Mouse (Mus musculus): ENCODE measurements around the gene Lin28a. TPM values are rescaled to one million over a fixed set of nuclear protein-coding genes. Genes with fewer than 3 reads are reported as not detected.

The Lin28a gene
- not detected for total RNA-seq (2021)
- long read RNA-seq, experiment 1 = 0 reads
- long read RNA-seq, experiment 2 = 0 reads

DNA sequence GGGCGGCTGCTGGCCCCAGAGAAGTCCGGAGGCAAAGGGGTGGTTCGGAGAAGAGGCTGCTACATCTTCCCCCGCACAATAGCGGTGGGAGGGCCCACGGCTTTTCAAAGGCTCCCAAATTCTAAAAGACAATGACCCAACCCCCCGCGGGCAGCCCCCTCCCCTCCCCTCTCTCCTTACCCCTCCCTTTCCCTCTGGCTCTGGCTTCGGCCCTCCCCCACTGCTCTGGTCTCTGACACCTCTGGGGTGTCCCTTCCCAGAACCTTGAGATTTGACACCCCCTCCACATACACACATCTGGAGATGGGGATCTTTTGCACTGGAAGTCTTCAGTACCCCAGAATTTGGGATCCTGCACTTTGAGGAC, at the start of gene Lin28a:
Gene Lin28a, minus strand, starts transcription at position 63 of the 367 bp plus-strand sequence.
- Histone ChIP-seq H3K27ac (no peak within 1 kb of the TSS), H3K4me3 (no peak within 1 kb of the TSS)
- DNase-seq (ENCODE audit: extremely low spot score in 1 of 2, low spot score in 2 of 2) = no peak
- TF ChIP-seq CTCF (IDR thresholded peaks at IDR 0.05) = no peak
- intact Hi-C loops (cut with DNase I) = no loop called here

DNA sequence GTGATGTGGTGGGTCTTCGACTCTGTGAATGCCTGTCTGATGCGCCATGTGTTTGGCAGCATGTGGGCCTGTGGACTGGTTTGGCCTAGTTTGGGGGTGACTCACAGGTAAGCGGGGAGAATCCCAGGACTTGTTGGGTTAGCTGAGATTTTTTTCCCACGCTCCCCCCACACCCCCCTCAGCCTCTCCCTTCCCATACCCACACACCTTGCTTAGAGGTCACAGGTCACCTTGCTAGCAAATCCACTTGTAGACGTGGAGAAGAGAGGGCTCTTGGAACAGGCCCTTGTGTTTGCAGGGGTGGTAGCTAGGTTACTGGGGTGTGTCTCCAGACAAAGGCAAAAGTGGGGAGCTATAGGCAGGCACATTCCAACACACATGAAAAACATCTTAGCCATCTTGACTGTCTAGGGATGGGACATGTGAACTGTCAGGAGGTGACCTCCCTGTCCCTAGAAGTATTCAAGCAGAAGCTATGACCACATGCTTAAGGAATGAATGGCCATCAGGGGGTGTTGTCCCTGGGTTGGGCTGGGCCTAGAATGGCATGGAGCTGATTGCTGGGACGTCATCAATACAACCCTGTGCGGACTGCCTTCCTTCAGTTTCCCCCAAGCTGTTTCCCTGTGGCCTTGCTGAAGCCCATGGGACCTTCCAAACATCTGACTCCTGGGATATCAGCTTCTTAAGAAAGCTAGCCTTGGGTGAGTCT, 49.3 kb upstream of the Lin28a start:
- H3K4me3 ChIP-seq = no peak overlapping the region
- no peak overlapping the region for H3K27ac ChIP-seq
- DNase-seq (ENCODE audit: extremely low spot score in 1 of 2, low spot score in 2 of 2) = no peak
- no peak for TF ChIP-seq CTCF (IDR thresholded peaks at IDR 0.05)
- intact Hi-C loops (cut with DNase I) = no loop called here

DNA sequence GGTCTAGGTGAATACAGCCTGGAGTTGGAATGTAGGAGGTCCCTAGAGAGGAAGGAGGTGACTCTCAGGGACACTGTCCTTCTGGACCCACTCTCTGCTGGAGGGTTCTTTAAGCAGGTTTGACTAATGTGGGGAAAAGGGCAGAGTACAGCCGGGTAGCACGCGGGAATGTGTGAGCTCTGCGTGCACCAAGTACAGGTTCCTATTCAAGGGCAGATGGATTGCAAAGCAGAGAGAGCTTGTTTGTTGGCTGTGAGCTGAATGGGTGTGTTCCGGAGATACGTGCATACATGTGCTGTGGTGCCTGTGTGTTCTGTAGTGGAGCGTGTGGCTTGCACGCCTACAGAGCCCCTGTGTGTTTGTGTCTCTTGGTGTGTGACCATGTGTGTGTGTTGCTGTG, 48.7 kb upstream of the Lin28a start:
- Histone ChIP-seq H3K4me3 (no peak overlapping the region), H3K27ac (no peak overlapping the region)
- intact Hi-C loops (cut with DNase I) = no loop called here
- no peak for DNase-seq (ENCODE audit: extremely low spot score in 1 of 2, low spot score in 2 of 2)
- TF ChIP-seq CTCF (IDR thresholded peaks at IDR 0.05) = no peak

DNA sequence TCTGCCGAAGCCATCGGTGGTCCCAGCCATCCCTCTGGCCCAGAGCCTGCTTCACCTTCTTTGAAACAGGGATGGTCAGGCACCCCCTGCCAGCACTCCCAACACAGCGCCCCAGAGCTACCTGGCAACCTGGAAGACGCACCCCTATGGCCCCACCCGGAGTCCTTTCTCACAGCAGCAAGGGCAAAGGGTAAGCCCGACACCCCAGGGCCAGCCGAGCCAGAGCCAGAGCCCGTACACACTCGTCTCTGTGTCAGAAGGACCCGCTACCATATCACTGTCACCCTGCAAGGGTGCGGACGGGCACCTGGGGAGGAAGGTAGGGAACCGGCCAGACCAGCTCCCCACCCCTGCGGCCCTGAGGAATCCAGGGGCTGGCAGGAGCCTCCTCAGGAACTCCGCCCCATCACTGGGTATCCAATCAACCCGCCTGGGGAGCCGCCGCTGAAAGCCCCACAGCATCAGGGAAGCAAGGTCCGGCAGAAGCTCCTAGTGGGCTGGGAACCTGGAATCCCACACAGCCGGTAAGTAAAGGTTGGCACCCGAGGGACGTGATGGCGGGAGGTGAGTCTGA, 46.9 kb upstream of the Lin28a start:
- no peak overlapping the region for H3K4me3 ChIP-seq
- intact Hi-C loops (cut with DNase I) = no loop called here

DNA sequence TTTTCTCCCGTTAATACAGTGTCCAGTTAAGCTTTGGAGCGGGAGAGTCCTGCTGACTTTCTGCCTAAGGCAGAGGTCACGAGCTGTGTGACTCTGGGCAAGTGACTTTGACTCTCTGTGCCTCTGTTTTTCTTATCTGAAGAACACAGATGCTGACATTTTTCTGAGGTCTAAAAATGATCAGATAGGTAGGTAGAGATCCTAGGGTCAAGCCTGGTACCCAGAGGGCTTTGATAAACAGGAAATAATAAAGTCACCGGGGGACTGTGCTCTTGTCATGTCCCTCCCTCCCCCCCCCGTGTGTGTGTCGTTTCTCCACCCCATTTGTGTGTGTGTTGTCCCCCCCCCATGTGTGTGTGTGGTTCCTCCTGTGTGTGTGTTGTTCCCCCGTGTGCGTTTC, 43.9 kb upstream of the Lin28a start:
- intact Hi-C loops (cut with DNase I) = no loop called here
- Histone ChIP-seq H3K4me3 (no peak overlapping the region), H3K27ac (no peak overlapping the region)
- no peak for DNase-seq (ENCODE audit: extremely low spot score in 1 of 2, low spot score in 2 of 2)
- no peak for TF ChIP-seq CTCF (IDR thresholded peaks at IDR 0.05)

More for the DNA sequence above, 46.9 kb upstream of the Lin28a start:
- no peak for DNase-seq (ENCODE audit: extremely low spot score in 1 of 2, low spot score in 2 of 2)
- TF ChIP-seq CTCF (IDR thresholded peaks at IDR 0.05) = no peak
- no peak overlapping the region for H3K27ac ChIP-seq

DNA sequence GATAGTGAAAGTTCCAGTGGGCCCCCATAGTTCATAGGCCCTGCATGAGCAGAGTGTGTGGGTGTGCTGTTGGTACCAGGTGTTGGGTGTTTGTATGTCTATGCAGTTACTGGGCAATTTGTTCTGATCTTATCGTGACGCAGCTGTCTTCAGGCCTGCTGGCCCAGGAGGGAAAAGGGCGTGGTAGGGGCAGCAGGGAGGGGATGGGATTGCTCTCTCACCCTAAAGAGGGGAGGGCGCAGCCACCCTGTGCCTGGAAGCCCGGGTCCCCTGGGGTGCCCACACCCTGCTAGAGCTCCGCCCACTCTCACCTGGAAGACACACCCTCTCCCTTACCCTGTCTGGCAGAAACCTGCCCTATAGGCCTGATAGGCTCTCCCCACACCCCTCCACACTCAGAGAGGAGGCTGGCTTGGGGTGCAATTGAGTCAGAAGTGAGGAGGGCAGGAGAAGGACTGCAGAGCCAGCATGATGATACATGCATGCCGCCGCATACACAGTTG, 43.4 kb upstream of the Lin28a start:
- intact Hi-C loops (cut with DNase I) = no loop called here
- no peak overlapping the region for H3K27ac ChIP-seq
- no peak overlapping the region for H3K4me3 ChIP-seq
- TF ChIP-seq CTCF (IDR thresholded peaks at IDR 0.05) = no peak
- DNase-seq (ENCODE audit: extremely low spot score in 1 of 2, low spot score in 2 of 2) = no peak

DNA sequence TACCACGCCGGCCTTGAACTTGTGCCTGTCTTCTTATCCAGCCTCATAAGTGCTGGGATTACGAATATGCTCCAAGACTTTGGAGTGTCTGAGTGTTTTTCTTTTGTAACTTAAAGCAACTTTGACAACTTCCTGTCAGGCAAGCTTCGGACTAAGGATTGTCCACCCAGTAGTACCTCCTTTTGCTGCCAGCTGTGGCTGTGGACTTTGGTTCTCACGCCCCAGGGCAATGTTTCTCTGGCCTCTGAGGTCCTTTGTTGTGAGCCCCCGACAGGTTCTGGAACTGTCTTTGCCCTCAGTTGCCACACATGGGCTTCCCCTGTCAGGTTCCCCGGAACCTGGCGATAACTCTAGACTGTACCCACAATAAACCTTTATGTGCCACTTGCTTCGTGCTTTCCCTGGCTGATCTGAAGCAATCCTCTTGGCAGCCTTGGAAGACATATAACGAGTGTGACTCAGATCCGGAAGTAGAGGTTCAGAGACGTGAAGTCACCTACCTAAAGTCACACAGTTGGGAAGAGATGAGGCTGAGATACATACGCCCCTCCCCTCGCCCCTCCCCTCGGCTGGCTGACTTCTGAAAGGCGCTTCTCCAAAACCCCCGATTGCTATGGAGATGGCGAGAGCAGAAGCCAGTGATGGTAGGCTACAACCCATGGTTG, 42.7 kb upstream of the Lin28a start:
- Histone ChIP-seq H3K4me3 (no peak overlapping the region), H3K27ac (no peak overlapping the region)
- intact Hi-C loops (cut with DNase I) = no loop called here
- no peak for TF ChIP-seq CTCF (IDR thresholded peaks at IDR 0.05)
- DNase-seq (ENCODE audit: extremely low spot score in 1 of 2, low spot score in 2 of 2) = no peak

DNA sequence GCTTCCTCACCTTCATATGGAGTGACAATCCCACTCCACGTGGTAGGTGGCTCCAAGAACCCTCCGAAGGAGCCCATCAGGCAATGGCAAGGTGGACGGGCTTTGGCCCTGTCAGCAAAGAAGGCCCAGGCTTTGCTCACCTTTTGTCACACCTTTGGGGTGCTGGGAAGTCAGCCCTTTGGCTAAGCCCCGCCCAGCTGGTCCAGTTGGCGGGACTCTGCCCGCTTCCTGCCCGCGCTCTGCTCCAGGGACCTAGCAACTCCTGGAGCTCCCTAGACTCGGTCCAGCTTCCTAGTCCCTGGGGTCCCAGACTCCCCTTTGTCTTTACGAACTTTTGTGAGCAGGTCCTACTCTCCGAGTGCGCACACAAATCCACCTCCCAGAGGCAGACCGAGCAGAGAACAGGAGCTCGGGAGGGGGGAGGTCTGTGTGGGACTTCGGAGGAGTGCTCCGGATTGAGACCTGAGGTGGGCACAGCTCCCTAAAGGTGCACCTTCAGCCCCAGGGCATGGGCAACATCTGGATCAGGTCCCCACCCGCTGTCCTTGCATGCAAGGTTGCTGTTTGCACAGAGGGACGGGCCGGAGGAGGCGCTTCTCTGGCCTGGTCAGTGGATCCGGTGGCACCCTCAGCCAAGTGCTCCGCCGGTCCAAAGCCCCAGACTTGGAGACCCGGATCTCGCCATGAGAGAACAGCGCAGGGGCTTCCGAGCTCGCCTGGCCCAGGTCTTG, 41.7 kb upstream of the Lin28a start, which contains the start of gene Crybg2:
Gene Crybg2, plus strand, starts transcription at position 681 of the 731 bp plus-strand sequence.
- DNase-seq (ENCODE audit: extremely low spot score in 1 of 2, low spot score in 2 of 2) = no peak
- no peak within 1 kb of the TSS for H3K27ac ChIP-seq
- no peak for TF ChIP-seq CTCF (IDR thresholded peaks at IDR 0.05)
- no peak within 1 kb of the TSS for H3K4me3 ChIP-seq
- intact Hi-C loops (cut with DNase I) = no loop called here

DNA sequence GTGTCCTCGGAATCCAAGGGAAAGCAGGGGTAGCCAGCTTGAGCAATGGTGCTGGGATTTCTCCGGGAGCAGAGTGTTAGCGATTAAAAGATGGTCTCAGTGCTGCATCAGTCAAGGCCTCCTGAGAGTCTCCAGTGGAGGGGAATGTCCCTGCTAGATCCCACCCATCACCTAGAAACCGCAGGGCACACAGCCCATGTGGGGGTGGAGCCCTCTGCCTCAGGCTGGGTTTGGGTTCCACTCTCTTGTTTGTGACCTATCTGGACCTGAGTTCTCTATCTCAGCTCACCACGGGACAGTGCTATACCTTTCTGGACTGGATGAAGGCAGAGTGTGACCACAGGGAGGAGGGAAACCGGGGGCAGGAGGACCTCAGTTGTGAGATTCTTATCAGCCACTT, 40.3 kb upstream of the Lin28a start:
- TF ChIP-seq CTCF (IDR thresholded peaks at IDR 0.05) = no peak
- DNase-seq (ENCODE audit: extremely low spot score in 1 of 2, low spot score in 2 of 2) = no peak
- Histone ChIP-seq H3K4me3 (no peak overlapping the region), H3K27ac (no peak overlapping the region)
- intact Hi-C loops (cut with DNase I) = no loop called here

DNA sequence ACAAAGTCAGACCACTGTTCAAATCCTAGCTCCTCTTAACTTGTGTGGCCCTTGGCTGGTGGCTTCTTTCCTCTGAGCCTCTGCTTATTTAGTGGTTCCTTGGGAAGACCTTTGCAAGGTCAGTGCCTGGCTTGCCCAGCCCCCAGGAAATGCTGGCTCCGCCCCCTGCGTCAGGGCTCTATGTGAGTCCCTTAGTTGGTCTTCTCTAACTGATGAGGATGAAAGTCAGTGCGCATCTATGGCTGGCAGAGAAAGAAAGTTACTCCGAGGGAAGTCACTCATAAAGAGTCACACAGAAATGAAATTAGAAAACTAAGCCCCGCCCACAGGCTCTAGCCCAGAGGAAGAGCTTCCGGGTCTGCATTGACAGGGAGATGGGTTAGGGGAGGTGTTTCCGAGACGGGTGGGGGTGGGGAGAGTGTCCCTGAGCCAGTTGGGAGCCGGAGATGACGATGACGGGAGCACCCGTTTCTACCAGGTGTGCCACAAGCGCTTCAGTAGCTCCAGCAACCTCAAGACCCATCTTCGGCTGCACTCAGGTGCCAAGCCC, 39.6 kb upstream of the Lin28a start:
- no peak for DNase-seq (ENCODE audit: extremely low spot score in 1 of 2, low spot score in 2 of 2)
- intact Hi-C loops (cut with DNase I) = no loop called here
- no peak for TF ChIP-seq CTCF (IDR thresholded peaks at IDR 0.05)
- H3K27ac ChIP-seq = no peak overlapping the region
- no peak overlapping the region for H3K4me3 ChIP-seq

DNA sequence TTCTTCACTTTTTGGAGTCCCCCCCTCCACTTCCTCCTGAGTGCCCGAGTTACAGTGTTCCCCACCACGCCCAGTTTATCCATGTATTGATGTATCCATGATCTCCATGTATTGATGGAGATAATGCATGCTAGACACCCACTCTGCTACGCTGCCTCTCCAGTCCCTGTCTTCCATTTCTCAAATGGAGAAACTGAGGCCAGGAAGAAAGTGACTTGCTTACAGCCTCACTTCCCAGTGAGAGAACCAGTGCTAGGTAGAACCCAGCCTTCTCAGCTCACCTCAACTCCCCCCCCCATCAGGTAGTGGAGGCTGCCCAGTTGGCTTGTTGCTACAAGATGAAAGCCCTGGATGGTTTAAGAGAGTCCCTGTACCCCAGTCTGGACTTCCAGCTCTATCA, 34.9 kb upstream of the Lin28a start, which contains the start of gene Zfp683:
Gene Zfp683, plus strand, starts transcription at position 301 of the 400 bp plus-strand sequence.
- no peak within 1 kb of the TSS for H3K4me3 ChIP-seq
- no peak within 1 kb of the TSS for H3K27ac ChIP-seq
- TF ChIP-seq CTCF (IDR thresholded peaks at IDR 0.05) = no peak
- intact Hi-C loops (cut with DNase I) = no loop called here
- no peak for DNase-seq (ENCODE audit: extremely low spot score in 1 of 2, low spot score in 2 of 2)
